Mouse (Mus musculus): Measurements from ENCODE around the gene Fpr1. TPM values are rescaled to one million over a fixed set of nuclear protein-coding genes. Genes with fewer than 3 reads are reported as not detected.
A peak's percentile ranks its signal among the peaks of the same experiment; 100 is the strongest.

The Fpr1 gene
- polyA plus RNA-seq, 1 experiment from 2014 or later, result not detected

GRCm38 (mm10) chr17:17829052-17829785 is 54.5 kb downstream of the Fpr1 start:
- ATAC-seq (replicated peaks), result no peak
- Histone ChIP-seq H3K27ac (replicated peaks) (peak overlapping the region; percentile 100), H3K9ac (replicated peaks) (peak overlapping the region; percentile 99), H3K4me2 (replicated peaks) (peak overlapping the region; percentile 82), H3K36me3 (peaks cover 17% of the 10 kb centered on the region), H3K9me3 (no peaks in the 10 kb centered on the region), H3K4me1 (peaks cover 52% of the 10 kb centered on the region), H3K27me3 (no peaks in the 10 kb centered on the region), H3K4me3 (peak overlapping the region; percentile 95)
- WGBS, result 3% methylated on average over 6 of the region's 6 CpGs

DNA sequence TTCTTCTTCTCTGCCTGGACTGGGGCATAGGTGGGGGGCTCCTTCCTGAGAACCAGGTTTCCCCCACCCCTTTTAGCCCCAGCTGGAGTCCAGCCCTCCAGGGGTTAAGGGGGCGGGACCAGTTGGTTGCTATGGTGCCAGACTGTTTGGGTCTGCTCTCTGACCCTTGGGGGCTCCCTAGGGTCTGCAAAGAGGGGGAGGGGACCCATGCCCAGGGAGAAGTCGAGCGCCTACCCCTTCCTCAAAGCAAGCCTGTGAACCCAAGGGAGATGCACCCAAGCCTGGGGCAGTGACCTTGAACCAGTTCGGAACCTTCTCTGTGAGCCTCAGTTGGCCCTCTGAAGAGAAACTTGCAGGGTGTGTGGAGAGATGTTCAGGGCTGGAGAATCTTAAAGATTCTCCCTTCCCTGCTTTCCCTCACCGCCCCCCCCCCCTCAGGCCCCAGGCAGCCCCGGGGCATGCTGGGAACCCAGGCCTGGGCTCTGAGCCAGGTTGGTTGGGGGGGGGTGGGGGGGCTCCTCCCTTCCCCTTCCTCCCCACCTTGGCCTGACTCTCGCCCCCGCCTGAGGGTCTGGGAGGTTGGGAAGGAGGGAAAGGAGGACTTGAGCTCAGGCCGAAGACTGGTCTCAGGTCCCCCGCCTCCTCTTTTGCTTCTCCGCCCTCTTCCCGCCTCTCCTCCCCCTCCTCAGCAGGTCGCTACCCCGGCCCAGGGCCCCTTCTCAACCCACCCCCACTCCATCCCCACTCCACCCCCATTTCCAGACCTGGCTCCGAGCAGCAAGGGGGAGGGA is 55.4 kb downstream of the Fpr1 start:
- peak overlapping the region; percentile 100 for H3K27ac ChIP-seq (replicated peaks)
- peak; percentile 28 for ATAC-seq (replicated peaks)

GRCm38 (mm10) chr17:17827658-17828190 is 56.0 kb downstream of the Fpr1 start:
- Histone ChIP-seq H3K9me3 (no peaks in the 10 kb centered on the region), H3K36me3 (peaks cover 10% of the 10 kb centered on the region), H3K27ac (replicated peaks) (peak overlapping the region; percentile 100), H3K4me3 (peak overlapping the region; percentile 95), H3K27me3 (no peaks in the 10 kb centered on the region), H3K9ac (replicated peaks) (peak overlapping the region; percentile 99), H3K4me2 (replicated peaks) (peak overlapping the region; percentile 82), H3K4me1 (peaks cover 38% of the 10 kb centered on the region)
- 0% methylated on average over 13 of the region's 13 CpGs for WGBS
- peak; percentile 14 for ATAC-seq (replicated peaks)

More for the DNA sequence above, 55.4 kb downstream of the Fpr1 start:
- Histone ChIP-seq H3K9ac (replicated peaks) (peak overlapping the region; percentile 99), H3K9me3 (no peaks in the 10 kb centered on the region), H3K27me3 (no peaks in the 10 kb centered on the region), H3K4me1 (peaks cover 44% of the 10 kb centered on the region), H3K36me3 (peaks cover 11% of the 10 kb centered on the region), H3K4me2 (replicated peaks) (peak overlapping the region; percentile 82), H3K4me3 (peak overlapping the region; percentile 95)
- 0% methylated on average over 12 of the region's 15 CpGs for WGBS

DNA sequence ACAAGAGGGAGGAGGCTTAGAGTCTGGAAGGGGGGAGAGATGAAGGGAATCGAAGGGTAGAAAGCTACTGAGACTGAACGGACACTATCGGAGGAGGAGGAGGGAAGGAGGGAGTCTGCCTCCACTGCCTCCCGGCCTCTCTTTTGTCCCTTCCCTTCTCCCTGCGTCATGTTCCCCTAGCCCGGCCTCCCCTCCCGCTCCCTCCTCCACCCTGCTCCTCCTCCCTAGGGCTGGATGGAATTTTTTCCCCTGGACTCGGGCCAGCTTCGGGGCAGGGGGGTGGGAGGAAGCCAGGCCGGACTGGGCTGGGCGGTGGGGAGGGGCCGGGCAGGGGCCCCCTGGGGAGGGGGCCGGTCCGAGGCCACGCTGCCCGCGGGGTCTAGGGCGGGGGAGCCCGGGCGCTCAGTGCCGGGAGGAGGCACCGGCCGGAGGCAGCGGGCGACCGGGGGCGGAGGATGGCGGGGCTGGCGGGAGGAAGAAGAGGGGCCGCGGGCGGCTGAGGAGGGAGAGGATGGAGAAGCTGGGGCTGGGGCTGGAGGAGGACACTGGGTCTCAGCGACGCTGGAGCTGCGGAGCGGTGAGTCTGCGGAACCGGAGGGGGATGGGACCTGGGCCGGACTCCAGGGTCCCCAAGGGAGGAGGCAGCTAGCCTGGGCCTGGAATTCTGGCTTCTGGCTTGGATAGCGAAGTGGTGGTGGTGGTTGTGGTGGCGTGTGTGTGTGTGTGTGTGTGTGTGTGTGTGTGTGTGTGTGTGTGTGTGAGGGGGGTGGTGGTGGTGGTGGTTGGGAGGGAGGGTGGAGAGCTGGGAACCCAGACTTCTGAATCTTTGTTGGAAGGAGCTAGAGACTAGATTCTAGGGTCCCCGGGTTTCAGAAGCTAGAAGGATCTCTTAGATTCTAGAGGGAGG is 56.7 kb downstream of the Fpr1 start, which contains the start of gene Spaca6:
TSS of gene Spaca6 (plus strand) at position 408 of the 907 bp plus-strand sequence.
- Histone ChIP-seq H3K9me3 (no peaks in the 10 kb centered on the region), H3K36me3 (peaks cover 6% of the 10 kb centered on the region; the same call in 1 of the 2 replicates), H3K27me3 (no peaks in the 10 kb centered on the region), H3K4me3 (peak within 1 kb of the TSS; percentile 95), H3K27ac (replicated peaks) (peak within 1 kb of the TSS; percentile 100), H3K4me1 (peaks cover 31% of the 10 kb centered on the region), H3K9ac (replicated peaks) (peak within 1 kb of the TSS; percentile 99), H3K4me2 (replicated peaks) (peak within 1 kb of the TSS; percentile 82)
- 1% methylated on average over 41 of the region's 42 CpGs for WGBS
- peak; percentile 87 for ATAC-seq (replicated peaks)

MicroRNAs within 50 kb of the gene (microRNA counts, 519-probe panel; counts per million panel counts)
- microRNA mmu-let-7e (4,380 counts per million, percentile 95 among the panel's probes with 10 or more counts), microRNA mmu-miR-125a-3p (3,007 counts per million, percentile 72 among the panel's probes with 10 or more counts), microRNA mmu-miR-125a-5p (4,754 counts per million, percentile 97 among the panel's probes with 10 or more counts), microRNA mmu-miR-99b (3,881 counts per million, percentile 91 among the panel's probes with 10 or more counts)

Small RNA genes within 50 kb of the gene (microRNA-seq; reads per million reads assigned to microRNA genes)
- not detected for gene Gm25927
- gene Mir125a, result 6,338 reads per million, percentile 93 among the genes with 10 or more reads in this experiment
- gene Mir99b, result 23,835 reads per million, percentile 98 among the genes with 10 or more reads in this experiment
- not detected for gene Mirlet7e

Other genes with a start within 250 kb of the Fpr1 start
- not detected in 2 replicates for gene Vmn2r90, start 180.2 kb downstream of the Fpr1 start, polyA plus RNA-seq (2015; fragmentation: Nextera tagmentation; extraction: Ambion mirVana)
- gene Spaca6, start 56.8 kb downstream of the Fpr1 start, polyA plus RNA-seq (2015; fragmentation: Nextera tagmentation; extraction: Ambion mirVana), result 26.8 and 27.1 TPM in 2 replicates
- 0.64 and 0.71 TPM in 2 replicates for gene Has1, start 28.7 kb downstream of the Fpr1 start, polyA plus RNA-seq (2015; fragmentation: Nextera tagmentation; extraction: Ambion mirVana)
- gene Fpr2, start 3.9 kb upstream of the Fpr1 start, polyA plus RNA-seq (2015; fragmentation: Nextera tagmentation; extraction: Ambion mirVana), result not detected in 2 replicates
- gene Fpr3, start 3.9 kb upstream of the Fpr1 start, polyA plus RNA-seq (2015; fragmentation: Nextera tagmentation; extraction: Ambion mirVana), result not detected in 2 replicates
- not detected in 2 replicates for gene Fpr-rs4, start 137.8 kb upstream of the Fpr1 start, polyA plus RNA-seq (2015; fragmentation: Nextera tagmentation; extraction: Ambion mirVana)
- not detected in 2 replicates for gene Vmn2r124, start 165.5 kb upstream of the Fpr1 start, polyA plus RNA-seq (2015; fragmentation: Nextera tagmentation; extraction: Ambion mirVana)
- gene Vmn2r91, start 201.1 kb upstream of the Fpr1 start, polyA plus RNA-seq (2015; fragmentation: Nextera tagmentation; extraction: Ambion mirVana), result not detected in 2 replicates

Measured in forebrain, embryonic 15.5 days (tissue).